Mouse (Mus musculus) spleen, embryonic (tissue): ENCODE measurements around the gene Tmem268.

ENCODE experiments used
- CTCF ChIA-PET: fragments of 350-600 bp; sonication (Branson Sonifier 250); formaldehyde crosslinking; loops from one replicate; lab custom pipeline; 2022; lab: Charles Lee

Gene Tmem268

DNA sequence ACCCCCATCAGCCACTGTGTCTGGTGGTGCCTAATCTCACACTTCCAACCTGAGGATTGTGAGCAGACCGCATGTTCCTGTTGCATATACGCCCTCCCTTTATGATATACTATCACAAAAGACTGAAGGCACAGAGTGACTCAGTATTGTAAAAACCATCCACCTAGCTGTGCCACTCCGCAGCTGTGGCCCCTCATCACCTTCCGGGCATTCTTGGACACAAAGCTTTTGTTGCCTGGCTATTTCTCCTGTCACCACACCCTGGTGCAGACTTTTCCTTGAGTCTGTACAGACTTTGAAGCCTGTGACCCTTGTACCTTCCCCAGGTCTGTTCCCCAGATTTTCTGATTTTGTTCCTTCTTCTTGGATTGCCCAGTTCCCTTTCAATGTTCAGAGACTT is 37.4 kb downstream of the Tmem268 start:
- CTCF ChIA-PET: no interaction called here

DNA sequence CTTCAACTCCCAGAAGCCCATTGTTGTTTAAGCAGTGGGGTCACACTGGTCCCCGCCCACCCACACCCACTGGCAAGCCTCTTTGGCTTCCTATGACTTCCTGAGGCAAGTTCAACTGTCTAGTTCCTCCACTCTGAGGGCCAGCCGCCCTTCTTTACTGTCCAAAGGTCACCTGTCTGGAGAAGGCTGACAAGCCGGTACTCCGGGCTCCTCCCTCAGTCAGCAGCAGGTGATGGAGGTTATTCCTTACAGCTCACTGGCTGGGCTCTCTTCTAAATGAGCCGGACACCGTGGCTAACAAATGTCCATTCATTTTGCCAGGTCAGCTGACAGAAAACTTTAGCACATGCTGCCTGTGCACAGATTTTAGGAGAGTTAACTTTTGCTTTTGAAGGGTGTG is 42.2 kb downstream of the Tmem268 start:
- CTCF ChIA-PET: interaction anchor here (0.6 kb wide), 1 partner anchor 55 kb away, joined by 6 read pairs; no protein-coding TSS in a partner anchor

DNA sequence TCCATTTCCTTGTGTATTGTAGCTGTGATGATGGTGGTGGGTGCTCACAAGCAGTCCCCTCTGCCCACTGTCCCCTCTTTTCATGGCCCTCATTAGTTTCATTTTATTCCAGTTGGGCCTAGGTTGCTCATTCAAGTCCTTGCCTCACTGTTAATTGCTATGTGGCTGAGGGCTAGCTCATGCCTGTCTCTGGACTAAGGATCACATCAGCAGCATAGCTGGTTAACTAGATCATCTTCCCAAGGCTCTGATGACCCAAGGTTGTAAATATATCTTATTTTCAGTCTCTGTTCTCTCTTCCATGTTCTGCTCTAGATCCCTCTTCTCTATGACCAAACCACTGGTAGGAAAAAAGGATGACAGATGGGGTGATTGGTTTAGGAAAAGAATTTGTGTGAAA is 42.7 kb downstream of the Tmem268 start:
- CTCF ChIA-PET: interaction anchor here (0.6 kb wide), 1 partner anchor 56 kb away, joined by 6 read pairs; no protein-coding TSS in a partner anchor

DNA sequence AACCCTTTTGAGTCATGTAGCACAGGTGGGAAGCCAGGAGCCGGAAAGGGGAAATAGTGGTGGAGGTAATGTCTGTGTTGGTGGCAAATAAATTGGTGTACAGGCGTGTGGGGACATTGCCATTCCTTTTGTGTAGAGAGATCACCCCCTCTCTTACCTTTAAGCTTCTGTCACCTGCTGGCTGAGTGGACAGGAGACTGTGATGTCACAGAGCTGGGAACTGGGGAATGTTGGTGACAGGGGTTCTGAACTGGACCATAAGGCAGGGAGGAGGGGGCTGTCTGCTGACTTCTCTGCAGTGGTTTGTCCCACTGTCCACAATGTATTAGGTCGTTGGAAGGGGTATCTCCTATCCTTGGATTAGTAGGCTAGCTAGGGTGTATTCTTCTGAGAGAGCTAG is 46.4 kb downstream of the Tmem268 start, which contains the start of gene Gm11213:
Gm11213 (minus strand) TSS at position 317 of the 400 bp plus-strand sequence.
- CTCF ChIA-PET: no interaction called here

DNA sequence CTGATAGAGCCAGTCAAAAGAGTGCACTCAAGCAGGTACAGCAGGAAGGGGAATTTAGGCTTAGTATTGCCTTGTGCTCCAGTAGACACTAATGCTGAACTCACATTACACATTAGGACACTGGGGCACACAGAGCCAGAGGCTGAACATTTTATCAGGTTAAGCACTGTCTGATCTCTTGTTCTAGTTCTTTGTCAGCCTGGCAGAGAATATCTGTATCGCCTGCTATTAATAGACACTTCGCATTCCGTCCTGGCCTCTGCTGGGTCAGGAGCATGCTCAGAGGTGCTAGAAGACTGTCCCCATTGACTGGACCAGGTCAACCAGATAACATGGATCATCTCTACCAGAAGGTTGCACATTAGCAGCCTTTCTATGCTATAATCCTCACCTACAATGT is 47.0 kb downstream of the Tmem268 start:
- CTCF ChIA-PET: no interaction called here

DNA sequence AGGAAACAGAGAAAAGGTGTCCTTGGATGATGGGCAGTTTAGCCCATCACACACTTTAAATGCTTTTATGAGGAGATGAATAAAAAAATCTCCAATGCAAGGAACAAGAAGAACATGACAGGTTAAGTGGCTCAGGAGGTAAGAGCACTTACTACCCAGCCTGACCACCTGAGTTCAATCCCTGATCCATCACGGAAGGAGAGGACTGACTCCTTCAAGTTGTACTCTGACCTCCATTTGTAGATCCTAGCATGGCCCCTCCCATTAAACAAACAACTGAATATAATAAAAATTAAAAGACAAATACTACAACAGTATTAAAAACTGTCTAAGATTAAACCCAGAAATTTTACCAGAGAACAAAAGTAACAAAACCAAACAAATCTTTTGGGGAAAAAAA is 47.4 kb downstream of the Tmem268 start:
- CTCF ChIA-PET: no interaction called here

DNA sequence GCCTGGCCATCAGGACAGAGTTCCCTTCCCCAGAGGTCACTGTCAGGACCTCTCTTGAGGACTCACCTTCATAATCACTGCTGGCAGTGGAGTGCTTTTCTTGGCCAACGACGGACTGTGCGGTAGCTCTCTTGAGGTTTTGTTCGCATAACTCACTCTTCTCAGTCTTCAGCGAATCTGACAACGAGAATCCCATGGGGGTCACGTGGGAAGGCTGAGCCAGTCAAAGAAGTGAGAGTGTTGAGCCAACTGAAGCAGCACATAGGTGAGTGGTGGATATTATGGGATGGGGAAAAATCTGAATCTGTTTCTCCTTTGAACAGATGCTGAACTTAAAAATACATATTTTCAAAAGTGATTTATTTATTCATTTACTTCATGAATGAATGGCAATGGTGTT is 49.8 kb downstream of the Tmem268 start:
- CTCF ChIA-PET: no interaction called here

DNA sequence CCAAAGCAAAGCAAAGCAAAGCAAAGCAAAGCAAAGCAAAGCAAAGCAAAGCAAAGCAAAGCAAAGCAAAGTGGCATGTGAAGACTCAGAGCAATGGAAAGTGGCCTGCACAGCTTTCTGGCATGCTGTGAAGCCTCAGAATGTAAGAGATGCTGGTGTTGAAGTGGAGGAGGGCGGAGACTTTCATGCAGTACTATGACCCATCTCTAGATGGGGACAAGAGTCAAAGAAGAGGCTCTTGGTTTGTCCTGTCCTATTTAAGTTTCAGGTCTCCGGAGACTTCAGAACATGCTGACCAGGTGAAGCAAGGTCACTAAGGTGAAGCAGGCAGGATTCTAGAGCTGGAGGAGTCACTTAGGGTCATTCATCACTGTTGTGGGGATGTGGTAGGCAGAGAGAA is 63.3 kb downstream of the Tmem268 start:
- CTCF ChIA-PET: no interaction called here

DNA sequence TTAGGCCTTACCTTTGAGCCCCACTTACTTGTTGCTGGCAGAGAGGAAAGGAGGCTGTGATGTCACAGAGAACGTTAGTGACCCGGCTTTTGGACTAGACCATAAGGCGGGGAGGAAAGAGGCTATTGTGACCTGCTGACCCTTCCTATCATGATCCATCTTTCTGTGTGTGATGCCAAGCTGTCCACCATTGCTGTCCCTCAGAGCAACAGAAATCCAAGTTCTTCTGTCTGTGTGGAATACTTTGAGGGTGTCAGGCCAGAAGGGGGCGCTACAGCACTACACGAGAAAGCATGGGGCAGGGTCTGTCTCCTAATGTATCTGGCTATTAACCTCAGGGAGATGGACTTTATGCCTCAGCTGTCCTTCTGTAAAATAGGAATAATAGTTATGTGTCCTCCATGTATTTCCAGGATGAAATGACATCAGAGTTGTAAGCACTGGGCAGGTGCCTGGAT is 63.8 kb downstream of the Tmem268 start, which contains the start of gene Tex48:
Tex48 (minus strand) TSS at position 51 of the 458 bp plus-strand sequence.
- CTCF ChIA-PET: no interaction called here

DNA sequence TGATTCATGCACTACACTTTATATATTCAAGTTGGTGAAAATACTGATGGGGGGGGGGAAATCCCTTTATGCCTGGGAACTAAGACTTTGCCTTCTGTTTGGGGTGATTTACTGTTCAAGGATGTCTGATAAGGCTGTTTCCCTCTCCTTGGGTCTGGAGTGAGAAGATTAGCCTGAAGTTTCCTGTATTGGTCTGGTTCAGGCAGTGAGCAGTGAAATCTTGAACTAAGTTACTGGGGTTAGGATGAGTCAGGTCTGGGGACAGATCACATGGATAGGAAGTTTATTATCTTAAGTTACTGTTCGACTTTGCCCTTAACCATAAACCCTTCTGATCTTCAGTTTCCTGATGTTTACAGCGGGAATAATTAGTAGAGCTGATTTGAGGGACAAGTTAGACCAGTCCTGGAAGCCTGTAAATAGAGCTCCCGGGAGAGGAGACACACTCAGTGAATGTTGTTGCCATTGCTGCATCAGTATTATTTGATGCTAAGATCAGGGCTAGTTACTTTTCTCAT is 67.0 kb downstream of the Tmem268 start:
- CTCF ChIA-PET: no interaction called here

DNA sequence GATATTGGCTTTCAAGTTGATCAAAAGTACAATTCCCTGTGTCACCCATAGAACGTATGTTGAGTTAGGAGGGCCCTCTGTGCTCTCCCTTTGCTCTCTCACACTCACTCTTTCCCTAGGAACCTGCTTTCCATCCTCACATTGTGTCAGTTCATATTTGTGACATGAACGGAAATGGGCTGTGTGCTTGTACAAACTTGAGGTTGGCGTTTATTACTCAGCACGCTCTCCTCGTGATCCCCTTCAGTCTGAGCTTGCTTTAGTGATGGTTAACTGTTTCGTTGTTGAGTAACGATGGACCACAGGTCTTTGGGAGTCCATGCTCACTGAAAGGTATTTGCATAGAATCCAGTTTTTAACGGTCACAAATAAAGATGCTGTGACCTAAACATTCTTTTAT is 68.5 kb downstream of the Tmem268 start:
- CTCF ChIA-PET: no interaction called here

DNA sequence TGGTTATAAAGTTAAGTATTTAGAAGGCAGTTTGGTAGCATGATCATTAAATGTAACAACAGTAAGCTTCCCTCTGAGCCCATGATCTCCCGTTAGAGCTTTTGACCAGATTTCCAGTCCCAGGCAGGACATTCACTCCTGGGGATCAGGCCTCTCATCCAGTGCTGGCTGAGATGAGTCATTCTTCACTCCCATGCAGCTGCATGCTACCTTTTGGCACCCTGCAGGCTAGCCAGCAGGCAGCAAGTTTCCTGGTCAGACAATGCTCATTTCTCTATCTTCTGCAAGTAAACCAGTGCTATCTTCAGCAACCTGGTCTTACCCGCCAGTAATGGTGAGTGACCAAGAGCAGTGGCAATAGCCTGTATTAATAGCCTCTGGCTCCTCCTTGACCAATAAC is 74.6 kb downstream of the Tmem268 start:
- CTCF ChIA-PET: no interaction called here
